Mouse (Mus musculus) testis, postnatal 10 days (tissue): ENCODE data around the gene Mymx.

ENCODE experiments used
- DNase-seq: peaks from one replicate; pipeline ENCODE4 v3.0.0; 2021; ENCODE audit warnings: low spot score

Mymx gene

GRCm38 (mm10) chr17:45610144-45610866, 8.4 kb upstream of the Mymx start:
- DNase-seq: peak; percentile 41

- no peak for DNase-seq
Measured at GRCm38 (mm10) chr17:45608396-45608795, 6.5 kb upstream of the Mymx start.

- peak; percentile 39 for DNase-seq
Measured at GRCm38 (mm10) chr17:45606992-45607879, 5.3 kb upstream of the Mymx start.

GRCm38 (mm10) chr17:45602984-45603383, 1.1 kb upstream of the Mymx start:
- no peak for DNase-seq

- DNase-seq: peak; percentile 54
Measured at GRCm38 (mm10) chr17:45601325-45601724, 577 bp downstream of the Mymx start.

- peak; percentile 40 for DNase-seq
Measured at GRCm38 (mm10) chr17:45600267-45600666, 1.6 kb downstream of the Mymx start.

- peak; percentile 89 for DNase-seq
Measured at GRCm38 (mm10) chr17:45599446-45600242, 2.3 kb downstream of the Mymx start, which contains the start of gene Slc29a1. Gene Slc29a1 (minus strand): TSS chr17:45599606.

GRCm38 (mm10) chr17:45598891-45599290, 3.0 kb downstream of the Mymx start:
- no peak for DNase-seq

- peak; percentile 38 for DNase-seq
Measured at GRCm38 (mm10) chr17:45598376-45598775, 3.5 kb downstream of the Mymx start.

- DNase-seq: peak; percentile 54
Measured at GRCm38 (mm10) chr17:45597787-45598186, 4.1 kb downstream of the Mymx start.

- DNase-seq: peak; percentile 84
Measured at GRCm38 (mm10) chr17:45596631-45597396, 5.1 kb downstream of the Mymx start.

GRCm38 (mm10) chr17:45595736-45596390, 6.0 kb downstream of the Mymx start:
- DNase-seq: no peak

GRCm38 (mm10) chr17:45594881-45595735, 6.8 kb downstream of the Mymx start:
- peak; percentile 93 for DNase-seq

- no peak for DNase-seq
Measured at GRCm38 (mm10) chr17:45594195-45594594, 7.7 kb downstream of the Mymx start.

- DNase-seq: peak; percentile 62
Measured at GRCm38 (mm10) chr17:45593479-45593878, 8.4 kb downstream of the Mymx start.

- DNase-seq: peak; percentile 70
Measured at GRCm38 (mm10) chr17:45592606-45593431, 9.1 kb downstream of the Mymx start.

- DNase-seq: peak; percentile 72
Measured at GRCm38 (mm10) chr17:45591701-45592605, 9.9 kb downstream of the Mymx start.

GRCm38 (mm10) chr17:45590410-45590809, 11.5 kb downstream of the Mymx start:
- DNase-seq: peak; percentile 37
